Comparison of ENCODE assay signal across 8 mouse cellular contexts in the genomic region with DNA sequence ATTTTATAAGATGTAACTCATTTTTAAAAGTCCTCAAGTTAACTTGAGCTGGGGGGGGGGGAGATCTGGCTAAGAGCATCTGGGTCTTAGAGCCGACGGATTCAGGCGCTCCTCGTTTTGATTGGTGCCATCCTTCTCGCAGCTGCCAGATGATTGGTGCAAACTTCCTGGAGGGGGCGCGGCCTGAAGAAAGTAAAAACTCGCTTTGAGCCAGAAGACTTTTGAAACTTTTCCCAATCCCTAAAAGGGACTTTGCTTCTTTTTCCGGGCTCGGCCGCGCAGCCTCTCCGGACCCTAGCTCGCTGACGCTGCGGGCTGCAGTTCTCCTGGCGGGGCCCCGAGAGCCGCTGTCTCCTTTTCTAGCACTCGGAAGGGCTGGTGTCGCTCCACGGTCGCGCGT. TPM values are rescaled to one million over a fixed set of nuclear protein-coding genes. Genes with fewer than 3 reads are reported as not detected.
A peak's percentile ranks its signal among the peaks of the same experiment; 100 is the strongest.
DNase-seq lines count a peak whose midpoint lies in the region; ATAC-seq and TF ChIP-seq lines count a peak whose summit lies in the region.

A gene (plus strand): TSS at position 224 of the 400 bp plus-strand sequence.

- H3K27ac ChIP-seq in embryonic facial prominence, embryonic 10.5 days (replicated peaks): peak within 1 kb of the TSS; percentile 87
- H3K27ac ChIP-seq in heart, embryonic 10.5 days: peak within 1 kb of the TSS; percentile 89
- peak within 1 kb of the TSS; percentile 100 for H3K27ac ChIP-seq in kidney, embryonic 14.5 days (ENCODE audit: low read depth, low read length)
- no peak within 1 kb of the TSS for H3K27ac ChIP-seq in liver, embryonic 14.5 days
- peak within 1 kb of the TSS; percentile 73 for H3K27ac ChIP-seq in neural tube, embryonic 13.5 days (replicated peaks)

- H3K4me2 ChIP-seq in kidney, embryonic 14.5 days (replicated peaks; ENCODE audit: low read depth, low read length): peak within 1 kb of the TSS; percentile 70
- H3K4me2 ChIP-seq in liver, embryonic 14.5 days (ENCODE audit: low read depth): peak within 1 kb of the TSS; percentile 34
- H3K4me2 ChIP-seq in neural tube, embryonic 13.5 days: peak within 1 kb of the TSS; percentile 59

- H3K36me3 ChIP-seq in embryonic facial prominence, embryonic 10.5 days (replicated peaks): peaks cover under 1% of the 10 kb centered on the region; the same call in 1 of the 2 replicates
- peaks cover 6% of the 10 kb centered on the region; the same call in 1 of the 2 replicates for H3K36me3 ChIP-seq in heart, embryonic 10.5 days
- H3K36me3 ChIP-seq in kidney, embryonic 14.5 days (ENCODE audit: control insufficient read depth, insufficient read depth, low read length): peaks cover 19% of the 10 kb centered on the region; the same call in 1 of the 2 replicates
- H3K36me3 ChIP-seq in liver, embryonic 14.5 days (replicated peaks; ENCODE audit: control insufficient read depth, insufficient read depth, low read depth): no peaks in the 10 kb centered on the region
- no peaks in the 10 kb centered on the region for H3K36me3 ChIP-seq in neural tube, embryonic 13.5 days

- H3K27me3 ChIP-seq in embryonic facial prominence, embryonic 10.5 days (replicated peaks; ENCODE audit: low read depth, poor library complexity, severe bottlenecking): peaks cover 98% of the 10 kb centered on the region
- peaks cover 92% of the 10 kb centered on the region for H3K27me3 ChIP-seq in heart, embryonic 10.5 days (ENCODE audit: insufficient read depth, poor library complexity, severe bottlenecking)
- peaks cover 11% of the 10 kb centered on the region; the same call in 1 of the 2 replicates for H3K27me3 ChIP-seq in kidney, embryonic 14.5 days (ENCODE audit: control insufficient read depth, insufficient read depth, low read length)
- peaks cover 76% of the 10 kb centered on the region for H3K27me3 ChIP-seq in liver, embryonic 14.5 days (ENCODE audit: control insufficient read depth, insufficient read depth, low read length)
- H3K27me3 ChIP-seq in neural tube, embryonic 13.5 days: peaks cover 97% of the 10 kb centered on the region

- H3K9me3 ChIP-seq in embryonic facial prominence, embryonic 10.5 days: no peaks in the 10 kb centered on the region
- H3K9me3 ChIP-seq in heart, embryonic 10.5 days: no peaks in the 10 kb centered on the region
- no peaks in the 10 kb centered on the region for H3K9me3 ChIP-seq in kidney, embryonic 14.5 days (ENCODE audit: control insufficient read depth, low read length)
- H3K9me3 ChIP-seq in liver, embryonic 14.5 days (ENCODE audit: control insufficient read depth, low read length): no peaks in the 10 kb centered on the region
- no peaks in the 10 kb centered on the region for H3K9me3 ChIP-seq in neural tube, embryonic 13.5 days

- ATAC-seq in frontal cortex, adult (ENCODE audit: low TSS enrichment): no peak
- ATAC-seq in kidney, embryonic 14.5 days (ENCODE audit: low FRiP score, low TSS enrichment): peak; percentile 75
- no peak for ATAC-seq in liver, embryonic 14.5 days (ENCODE audit: insufficient read depth)
- ATAC-seq in neural tube, embryonic 13.5 days (ENCODE audit: low read depth): 0 out of 2 replicates have a peak, but pooled peaks have one; percentile 41

- under 1% methylated on average over 25 of the region's 25 CpGs for WGBS in embryonic facial prominence, embryonic 10.5 days
- under 1% methylated on average over 25 of the region's 25 CpGs for WGBS in heart, embryonic 10.5 days
- under 1% methylated on average over 25 of the region's 25 CpGs for WGBS in kidney, embryonic 14.5 days
- WGBS in liver, embryonic 14.5 days (ENCODE audit: insufficient replicate concordance): under 1% methylated on average over 25 of the region's 25 CpGs
- WGBS in neural tube, embryonic 13.5 days: under 1% methylated on average over 25 of the region's 25 CpGs

- no peak for TF ChIP-seq CTCF in liver, embryonic 14.5 days (IDR thresholded peaks at IDR 0.05; ENCODE audit: low read depth)

- TF ChIP-seq EP300 in liver, embryonic 14.5 days (IDR thresholded peaks at IDR 0.05; ENCODE audit: low read depth): no peak

- H3K4me1 ChIP-seq in embryonic facial prominence, embryonic 10.5 days: peaks cover 61% of the 10 kb centered on the region
- H3K4me1 ChIP-seq in heart, embryonic 10.5 days: peaks cover 44% of the 10 kb centered on the region
- H3K4me1 ChIP-seq in kidney, embryonic 14.5 days (ENCODE audit: control insufficient read depth, insufficient read depth, low read length): peaks cover 14% of the 10 kb centered on the region
- no peaks in the 10 kb centered on the region for H3K4me1 ChIP-seq in liver, embryonic 14.5 days (replicated peaks; ENCODE audit: control insufficient read depth in 2 of 2, insufficient read depth in 2 of 2, low read length in 1 of 2)
- H3K4me1 ChIP-seq in neural tube, embryonic 13.5 days (replicated peaks): peaks cover 18% of the 10 kb centered on the region

- H3K9ac ChIP-seq in kidney, embryonic 14.5 days (ENCODE audit: low read depth, low read length): peak within 1 kb of the TSS; percentile 98
- no peak within 1 kb of the TSS for H3K9ac ChIP-seq in liver, embryonic 14.5 days (replicated peaks)
- peak within 1 kb of the TSS; percentile 61 for H3K9ac ChIP-seq in neural tube, embryonic 13.5 days

- DNase-seq in frontal cortex, postnatal 10 days (ENCODE audit: low spot score in 2 of 2): peak; percentile 48 to 57
- peak; percentile 90 for DNase-seq in embryonic facial prominence, embryonic 10.5 days (ENCODE audit: low spot score)
- peak; percentile 93 for DNase-seq in heart, embryonic 10.5 days (ENCODE audit: low spot score)
- peak; percentile 36 to 45 (median 37) for DNase-seq in liver, embryonic 14.5 days (ENCODE audit: low read depth in 3 of 3, low spot score in 3 of 3)
- DNase-seq in thymus, adult 18-20 months: peak; percentile 49 to 59

- peak within 1 kb of the TSS; percentile 77 for H3K4me3 ChIP-seq in embryonic facial prominence, embryonic 10.5 days
- H3K4me3 ChIP-seq in heart, embryonic 10.5 days: peak within 1 kb of the TSS; percentile 78
- H3K4me3 ChIP-seq in kidney, embryonic 14.5 days (ENCODE audit: low read length): peak within 1 kb of the TSS; percentile 92
- H3K4me3 ChIP-seq in liver, embryonic 14.5 days (ENCODE audit: insufficient read depth in 1 of 2, low read depth in 2 of 2, low read length in 2 of 2): peak within 1 kb of the TSS; percentile 10 to 45; a peak in 2 of 4 replicates
- peak within 1 kb of the TSS; percentile 41 for H3K4me3 ChIP-seq in neural tube, embryonic 13.5 days

RNA-seq across cellular contexts. Expression of the gene that starts here (rescaled TPM):
- polyA plus RNA-seq in embryonic facial prominence, embryonic 10.5 days (2016; fragmentation: Nextera tagmentation; extraction: Ambion mirVana): 11.7 and 15.2 TPM in 2 replicates
- 12.4 and 14.8 TPM in 2 replicates for polyA plus RNA-seq in heart, embryonic 10.5 days (2016; fragmentation: Nextera tagmentation; extraction: Ambion mirVana)
- 48.3 and 52.3 TPM in 2 replicates for polyA plus RNA-seq in kidney, embryonic 14.5 days (2014; fragmentation: Nextera tagmentation; extraction: Ambion mirVana)
- polyA plus RNA-seq in liver, embryonic 14.5 days (2012; rRNA removed): 0.06 TPM in 2 replicates
- polyA plus RNA-seq in liver, embryonic 14.5 days (2014; fragmentation: Nextera tagmentation; extraction: Ambion mirVana): 0.06 TPM in 1 of 2 replicates, not detected in the other
- 6.5 and 7.6 TPM in 2 replicates for polyA plus RNA-seq in neural tube, embryonic 13.5 days (2015; fragmentation: Nextera tagmentation; extraction: Ambion mirVana)

Comparison
In these comparisons a context has a peak if more than half of its experiments do, and no peak if none do; other contexts are left out.
1. Peak in DNase-seq, H3K4me3 ChIP-seq and H3K4me2 ChIP-seq in liver, embryonic 14.5 days; RNA of the gene not detected or under 1 TPM.
2. DNase-seq: peak in every context shown above with its lines; median percentile 93 in heart, embryonic 10.5 days; 90 in embryonic facial prominence, embryonic 10.5 days; 54 in thymus, adult 18-20 months; 52 in frontal cortex, postnatal 10 days; 37 in liver, embryonic 14.5 days.
3. ATAC-seq: peak in kidney, embryonic 14.5 days (single experiment) and neural tube, embryonic 13.5 days (single experiment); none in frontal cortex, adult (single experiment) and liver, embryonic 14.5 days (single experiment).
4. H3K4me3 ChIP-seq: peak in every context shown above with its lines; median percentile 92 in kidney, embryonic 14.5 days; 78 in heart, embryonic 10.5 days; 77 in embryonic facial prominence, embryonic 10.5 days; 41 in neural tube, embryonic 13.5 days; 28 in liver, embryonic 14.5 days.
5. Peak in every context shown above with its lines, with median percentiles within 50 percentile points of each other: H3K4me2 ChIP-seq.